Mouse (Mus musculus): ENCODE measurements around the gene Dock9.
"Not testable (repeated sequence)": the region's sequence is repeated elsewhere in the genome, so short reads cannot be mapped to it uniquely, and the experiment has no call there.

Gene Dock9

DNA sequence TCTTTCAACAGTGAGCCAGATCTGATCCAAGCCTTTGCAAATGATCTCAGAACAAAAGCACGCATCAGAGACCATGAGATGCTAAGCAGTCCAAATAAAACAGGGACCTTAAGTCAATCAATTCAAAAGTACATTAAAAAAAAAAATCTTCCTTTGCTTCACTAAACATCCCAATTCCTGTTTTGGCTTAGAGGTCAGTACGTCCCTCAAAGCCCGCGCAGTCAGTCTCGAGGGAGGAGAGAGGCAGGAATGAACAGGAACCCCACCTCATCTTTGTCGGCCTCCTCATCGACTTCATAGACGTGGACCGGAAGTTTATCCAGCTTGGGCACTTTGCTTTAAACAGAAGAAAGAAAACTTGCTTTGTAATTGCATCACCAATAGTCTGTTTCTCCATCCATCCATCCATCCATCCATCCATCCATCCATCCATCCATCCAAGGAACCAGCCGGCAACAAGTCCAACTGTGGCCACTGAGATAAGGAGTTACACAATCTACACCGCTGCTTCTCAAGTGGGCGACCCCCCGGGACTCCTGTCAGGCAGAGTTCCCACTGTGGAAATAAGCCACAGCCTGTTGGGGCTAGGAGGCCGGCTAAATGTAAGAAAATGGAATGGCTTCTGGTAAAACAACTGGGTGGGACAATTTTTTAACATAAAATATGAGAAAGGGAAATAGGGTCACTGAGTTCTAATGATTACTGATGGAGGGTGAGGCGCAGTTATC lies 137.3 kb downstream of the Dock9 start:
- no peak for DNase-seq (ENCODE audit: low read depth, low spot score)

DNA sequence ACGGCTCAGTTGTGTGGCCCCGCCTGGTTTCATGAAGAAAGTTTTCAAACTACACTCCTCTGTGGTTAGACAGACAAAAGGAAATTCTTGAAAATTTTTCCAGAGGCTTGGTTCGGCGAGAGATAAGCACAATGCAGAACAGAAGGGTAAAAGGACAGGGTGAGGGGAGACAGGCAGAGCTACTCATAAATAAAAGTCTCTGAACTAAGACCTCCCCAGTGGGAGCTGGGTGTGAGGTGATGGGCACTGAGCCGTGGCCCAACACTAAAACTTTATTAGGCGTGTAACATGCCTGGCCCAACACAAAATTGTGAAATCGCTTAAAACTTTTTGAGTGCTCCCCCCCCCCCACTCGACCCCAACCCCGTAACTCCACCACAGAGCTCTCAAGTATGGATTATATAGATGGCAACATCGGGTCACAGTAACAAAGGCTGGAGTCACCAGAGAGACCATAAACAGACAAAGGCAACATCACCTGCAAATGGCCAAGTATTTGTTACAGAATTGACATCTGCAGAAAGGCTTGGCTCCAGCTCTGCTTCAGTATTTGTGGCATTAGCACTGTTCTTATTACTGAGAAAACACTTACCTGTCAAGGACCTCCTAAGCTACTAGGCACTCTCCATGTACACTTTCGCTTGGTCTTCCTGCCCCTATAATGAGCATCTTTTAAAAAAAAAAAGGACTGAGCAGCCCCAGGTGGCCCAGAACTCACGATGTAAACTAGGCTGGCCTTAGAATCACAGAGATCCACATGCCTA lies 138.4 kb downstream of the Dock9 start:
- peak; percentile 35 for DNase-seq (ENCODE audit: low read depth, low spot score)

DNA sequence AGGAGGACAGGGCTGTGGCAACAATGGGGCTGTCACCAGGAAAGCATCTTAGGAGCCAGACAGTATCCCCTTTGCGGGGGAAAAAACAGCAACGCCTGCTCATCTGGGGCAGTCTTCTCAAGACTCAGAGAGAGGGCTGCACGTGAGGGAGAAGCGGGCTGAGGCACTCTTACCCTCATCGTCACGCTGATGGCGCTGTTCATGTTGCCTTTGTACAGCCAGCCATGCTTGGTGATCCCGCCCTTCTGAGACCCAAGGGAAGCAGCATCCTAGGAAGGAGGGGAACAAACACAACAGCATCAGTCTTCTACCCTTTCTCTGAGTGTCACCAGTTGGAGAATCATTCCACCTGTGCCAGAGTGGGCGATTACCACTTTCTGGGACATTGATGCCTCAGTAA lies 139.1 kb downstream of the Dock9 start:
- no peak for DNase-seq (ENCODE audit: low read depth, low spot score)

DNA sequence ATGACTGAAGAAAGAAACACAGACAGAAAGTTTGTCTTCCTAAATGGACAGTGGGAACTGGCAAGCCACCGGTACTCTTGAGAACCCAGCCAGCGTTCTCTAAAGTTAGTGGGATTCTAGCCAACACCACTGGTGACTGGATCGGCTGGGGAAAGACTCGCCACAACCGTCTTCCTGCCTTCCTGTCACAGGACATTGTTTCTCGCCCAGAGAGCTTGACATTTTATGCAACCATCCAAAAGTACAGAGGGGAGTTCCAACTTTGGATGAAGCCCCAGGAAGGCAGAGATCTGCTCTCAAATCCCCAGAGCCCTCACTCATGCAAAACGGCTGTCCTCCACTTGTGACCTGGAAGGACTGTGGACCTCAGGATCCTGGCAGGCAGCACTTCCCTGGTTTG lies 140.0 kb downstream of the Dock9 start:
- no peak for DNase-seq (ENCODE audit: low read depth, low spot score)

DNA sequence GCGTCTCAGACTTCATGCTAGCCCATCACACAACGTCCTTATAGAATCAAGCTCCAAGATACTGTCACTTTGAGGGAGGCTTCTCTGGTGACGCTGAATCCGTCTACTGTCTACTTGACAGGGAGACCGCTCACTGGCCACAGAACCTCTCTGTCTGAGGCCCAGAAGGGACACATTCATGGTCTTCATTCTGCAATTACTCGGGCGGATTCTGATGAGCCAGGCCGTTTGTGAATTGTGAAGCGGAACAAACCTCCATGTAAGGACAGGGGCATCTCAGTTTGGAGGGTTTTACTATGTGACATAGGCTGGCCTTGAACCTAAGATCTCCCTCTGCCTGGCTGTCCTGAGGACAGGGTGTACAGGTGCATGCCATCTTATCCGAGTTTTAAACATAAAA lies 140.7 kb downstream of the Dock9 start:
- DNase-seq (ENCODE audit: low read depth, low spot score), result no peak

- no peak for DNase-seq (ENCODE audit: low read depth, low spot score)
Measured at GRCm38 (mm10) chr14:121654977-121655376, 142.7 kb downstream of the Dock9 start.

GRCm38 (mm10) chr14:121654416-121654967 lies 143.1 kb downstream of the Dock9 start:
- peak; percentile 16 for DNase-seq (ENCODE audit: low read depth, low spot score)

GRCm38 (mm10) chr14:121653717-121654116 lies 143.9 kb downstream of the Dock9 start:
- DNase-seq (ENCODE audit: low read depth, low spot score), result no peak

- no peak for DNase-seq (ENCODE audit: low read depth, low spot score)
Measured at GRCm38 (mm10) chr14:121653241-121653640, 144.4 kb downstream of the Dock9 start.

DNA sequence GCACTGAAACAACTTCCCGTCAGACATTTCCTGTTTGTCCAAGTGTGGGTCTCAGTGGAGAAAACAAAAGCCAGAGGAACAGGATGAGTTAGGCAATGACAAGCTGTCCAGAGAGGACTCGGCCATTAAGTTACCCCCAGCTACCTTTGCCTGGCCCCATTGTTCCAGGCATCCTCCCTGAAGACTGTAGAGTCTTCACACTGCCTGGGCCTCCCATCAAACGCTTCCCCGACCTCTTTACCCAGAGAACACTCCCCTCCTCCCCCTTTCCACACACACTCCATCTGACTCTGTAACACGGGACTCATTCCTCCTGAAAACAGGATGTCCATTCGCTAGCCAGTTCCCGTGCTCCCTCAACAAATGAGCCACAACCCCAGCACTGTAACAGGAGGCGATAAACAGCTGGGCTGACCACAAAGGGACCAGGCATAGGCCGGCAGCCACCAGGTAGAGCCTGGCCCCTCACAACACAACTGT lies 149.0 kb downstream of the Dock9 start:
- DNase-seq (ENCODE audit: low read depth, low spot score), result peak; percentile 31

GRCm38 (mm10) chr14:121647693-121648092 lies 149.9 kb downstream of the Dock9 start:
- no peak for DNase-seq (ENCODE audit: low read depth, low spot score)

- DNase-seq (ENCODE audit: low read depth, low spot score), result no peak
Measured at GRCm38 (mm10) chr14:121646617-121647016, 151.0 kb downstream of the Dock9 start.

GRCm38 (mm10) chr14:121644302-121644701 lies 153.3 kb downstream of the Dock9 start:
- no peak for DNase-seq (ENCODE audit: low read depth, low spot score)

DNA sequence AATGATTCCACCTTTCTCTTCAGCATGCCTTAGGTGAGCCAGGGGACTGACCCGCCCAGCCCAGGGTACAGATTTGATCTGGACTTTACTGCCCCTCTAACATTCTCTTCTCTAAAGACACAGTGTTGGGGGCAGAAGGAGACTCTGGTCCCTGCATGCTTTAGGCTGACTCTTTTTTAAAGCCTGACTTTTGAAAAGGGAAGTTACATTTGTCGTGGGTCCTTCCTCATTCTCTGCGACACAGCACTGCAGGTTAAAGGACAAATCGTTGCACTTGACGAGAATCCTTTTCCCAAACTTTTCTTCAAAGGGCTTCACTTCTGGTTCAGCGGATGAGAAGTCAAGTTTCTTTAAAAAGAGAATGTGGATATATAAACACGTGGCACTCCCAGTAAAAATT lies 156.4 kb downstream of the Dock9 start:
- DNase-seq (ENCODE audit: low read depth, low spot score), result no peak

- DNase-seq (ENCODE audit: low read depth, low spot score), result no peak
Measured at GRCm38 (mm10) chr14:121636935-121637510, 160.6 kb downstream of the Dock9 start.

GRCm38 (mm10) chr14:121634736-121635430 lies 162.8 kb downstream of the Dock9 start:
- DNase-seq (ENCODE audit: low read depth, low spot score), result no peak

DNA sequence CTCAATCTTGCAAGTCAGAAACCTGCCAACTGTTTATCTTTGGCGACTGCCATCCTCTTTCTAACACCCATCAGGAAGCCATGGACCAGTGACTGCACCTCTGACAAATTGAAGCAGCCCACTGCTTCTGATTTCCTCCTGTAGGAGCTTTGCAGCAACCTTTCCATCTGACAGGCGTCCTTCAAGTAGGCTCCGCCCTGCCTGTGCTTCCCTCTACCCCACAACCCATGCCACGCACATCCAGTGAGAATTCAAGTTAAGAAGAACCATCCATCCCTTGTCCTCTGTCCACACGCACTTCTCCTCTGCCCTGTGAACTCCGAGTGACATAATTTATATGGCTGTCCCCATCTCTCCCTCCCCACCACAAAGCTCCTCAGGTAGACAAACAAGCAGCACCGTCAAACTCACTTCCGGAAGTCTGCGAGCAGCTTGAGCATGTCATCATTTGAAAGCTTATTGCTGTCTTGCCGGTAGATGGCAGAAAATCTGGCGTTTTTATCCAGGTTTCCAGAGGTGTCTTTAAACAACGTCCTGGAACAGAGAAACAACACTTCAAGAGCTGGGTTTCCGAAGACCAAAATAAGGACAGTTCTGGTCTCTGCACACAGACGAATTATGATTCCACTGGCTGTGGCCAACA lies 163.4 kb downstream of the Dock9 start:
- DNase-seq (ENCODE audit: low read depth, low spot score), result no peak

- no peak for DNase-seq (ENCODE audit: low read depth, low spot score)
Measured at GRCm38 (mm10) chr14:121631934-121632333, 165.7 kb downstream of the Dock9 start.

- no peak for DNase-seq (ENCODE audit: low read depth, low spot score)
Measured at GRCm38 (mm10) chr14:121626741-121627140, 170.9 kb downstream of the Dock9 start.

GRCm38 (mm10) chr14:121623996-121624542 lies 173.6 kb downstream of the Dock9 start:
- DNase-seq (ENCODE audit: low read depth, low spot score), result not testable (repeated sequence)

- DNase-seq (ENCODE audit: low read depth, low spot score), result no peak
Measured at GRCm38 (mm10) chr14:121621806-121622205, 175.8 kb downstream of the Dock9 start.
